Mouse (Mus musculus) embryonic facial prominence, embryonic 12.5 days (tissue): ENCODE results near the gene Pigx. TPM values are rescaled to one million over a fixed set of nuclear protein-coding genes. Genes with fewer than 3 reads are reported as not detected.

ENCODE experiments used
- ATAC-seq: fragments of 200-750 bp; cut with Nextera tagmentation; 2 replicates; pipeline ENCODE4 v1.8.0; 2017; ENCODE audit not compliant: insufficient number of reproducible peaks, insufficient read depth, low FRiP score, low TSS enrichment
- H3K27ac ChIP-seq: fragments of 300-500 bp; sonication (generic); 2 replicates; pipeline ENCODE4 v1.5.1; 2016; ENCODE audit warnings: mild to moderate bottlenecking
- H3K27me3 ChIP-seq: fragments of 300-500 bp; sonication (generic); 2 replicates; pipeline ENCODE4 v1.6.1; 2016; ENCODE audit warnings: mild to moderate bottlenecking, moderate library complexity
- H3K36me3 ChIP-seq: fragments of 300-500 bp; sonication (generic); 2 replicates; pipeline ENCODE4 v1.6.1; 2016; ENCODE audit warnings: mild to moderate bottlenecking
- H3K4me1 ChIP-seq: fragments of 300-500 bp; sonication (generic); 2 replicates; pipeline ENCODE4 v1.6.1; 2016
- H3K4me2 ChIP-seq: fragments of 300-500 bp; sonication (generic); replicated peaks from 2 replicates; pipeline ENCODE4 v1.6.1; 2016; ENCODE audit warnings: mild to moderate bottlenecking, moderate library complexity
- H3K4me3 ChIP-seq: fragments of 300-500 bp; sonication (generic); 2 replicates; pipeline ENCODE4 v1.5.1; 2016; ENCODE audit warnings: mild to moderate bottlenecking
- H3K9ac ChIP-seq: fragments of 300-500 bp; sonication (generic); 2 replicates; pipeline ENCODE4 v1.6.1; 2016; ENCODE audit warnings: mild to moderate bottlenecking, moderate library complexity
- H3K9me3 ChIP-seq: fragments of 300-500 bp; sonication (generic); 2 replicates; pipeline ENCODE4 v1.6.1; 2016; ENCODE audit warnings: mild to moderate bottlenecking, moderate library complexity
- WGBS: fragments of 180-500 bp; shearing (Covaris S2); methylation state at CpG from one replicate; pipeline ENCODE4 v1.1.7; 2016; 5-methylcytosine and 5-hydroxymethylcytosine counted together
- polyA plus RNA-seq: library from polyadenylated mRNA; unstranded; fragments of >200 nt; fragmentation: Nextera tagmentation; extraction: Ambion mirVana; gene quantifications from 2 replicates; pipeline ENCODE4 v1.2.1, GENCODE M21; 2016

Pigx gene
- 138 and 141 TPM in 2 replicates for polyA plus RNA-seq

DNA sequence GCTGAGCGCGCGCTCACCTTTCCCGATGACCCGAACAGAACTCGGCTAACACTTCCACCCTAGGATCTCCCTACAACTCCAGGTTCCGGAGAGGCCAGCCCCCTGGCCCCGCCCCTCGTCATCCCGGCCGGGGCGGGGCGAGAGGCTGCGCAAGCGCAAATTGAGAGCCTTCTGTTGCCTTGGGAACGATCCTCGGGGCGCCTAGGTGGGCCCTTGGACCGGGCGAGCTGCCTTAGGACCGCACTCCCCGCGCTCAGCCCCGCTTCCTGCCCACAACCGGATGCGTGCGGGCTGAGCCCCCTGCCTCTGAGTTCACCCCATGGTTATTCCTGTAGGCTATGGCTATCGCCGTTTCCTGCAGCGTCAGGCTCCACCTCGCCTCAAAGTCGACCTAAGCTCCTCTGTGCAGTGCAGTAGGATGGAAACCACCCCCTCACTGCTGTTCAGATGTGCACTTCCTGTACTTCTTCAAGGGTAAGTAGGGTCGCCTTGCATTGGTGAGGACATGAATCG is at the start of gene Pigx, which contains the start of gene Cep19:
TSS of gene Pigx (minus strand) at position 103 of the 513 bp plus-strand sequence.
TSS of gene Cep19 (plus strand) at position 163 of the 513 bp plus-strand sequence.
- peak; percentile 95 for ATAC-seq
- peak within 1 kb of the TSS; percentile 69 for H3K4me2 ChIP-seq
- H3K27ac ChIP-seq: peak within 1 kb of the TSS; percentile 76
- peak within 1 kb of the TSS; percentile 95 for H3K9ac ChIP-seq
- H3K9me3 ChIP-seq: no peaks in the 10 kb centered on the region
- under 1% methylated on average over 34 of the region's 34 CpGs for WGBS
- H3K36me3 ChIP-seq: peaks cover 25% of the 10 kb centered on the region
- H3K4me1 ChIP-seq: peaks cover 11% of the 10 kb centered on the region
- no peaks in the 10 kb centered on the region for H3K27me3 ChIP-seq
- peak within 1 kb of the TSS; percentile 92 for H3K4me3 ChIP-seq

DNA sequence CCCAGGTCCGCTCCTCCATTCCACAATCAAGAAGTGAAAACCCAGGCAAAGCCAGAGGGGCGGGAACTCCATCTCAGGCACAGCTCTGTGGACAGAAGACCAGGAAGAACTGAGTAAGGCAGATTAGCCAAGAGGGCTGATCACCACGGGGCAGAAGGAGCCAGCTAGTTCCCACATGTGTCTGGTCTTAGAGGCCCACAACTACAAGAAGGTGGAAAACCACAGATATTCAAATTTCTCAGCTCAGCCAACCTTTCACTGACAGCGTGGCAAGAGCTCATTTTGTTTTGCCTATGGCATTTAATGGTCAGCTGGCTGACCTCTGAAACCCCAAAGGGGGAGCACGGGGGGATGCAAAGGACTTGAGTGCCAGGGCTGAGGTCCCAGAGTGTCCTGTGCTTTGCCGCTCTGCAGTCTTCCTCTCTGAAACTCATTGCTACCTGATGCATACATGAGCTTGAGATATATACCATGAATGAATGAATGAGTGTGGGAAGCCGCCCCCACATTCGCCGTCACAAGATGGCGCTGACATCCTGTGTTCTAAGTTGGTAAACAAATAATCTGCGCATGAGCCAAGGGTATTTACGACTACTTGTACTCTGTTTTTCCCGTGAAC is 48.2 kb upstream of the Pigx start:
- H3K4me3 ChIP-seq: no peak overlapping the region
- peak overlapping the region; percentile 1; the same call in 1 of the 2 replicates for H3K4me2 ChIP-seq
- WGBS: 54% methylated on average over 12 of the region's 13 CpGs
- no peaks in the 10 kb centered on the region for H3K27me3 ChIP-seq
- H3K36me3 ChIP-seq: 0 out of 2 replicates have a peak, but pooled peaks cover 20% of the 10 kb centered on the region
- 0 out of 2 replicates have a peak, but pooled peaks cover 3% of the 10 kb centered on the region for H3K4me1 ChIP-seq
- no peak for ATAC-seq
- no peak overlapping the region for H3K9ac ChIP-seq
- H3K9me3 ChIP-seq: 0 out of 2 replicates have a peak, but pooled peaks cover 7% of the 10 kb centered on the region
- H3K27ac ChIP-seq: no peak overlapping the region

DNA sequence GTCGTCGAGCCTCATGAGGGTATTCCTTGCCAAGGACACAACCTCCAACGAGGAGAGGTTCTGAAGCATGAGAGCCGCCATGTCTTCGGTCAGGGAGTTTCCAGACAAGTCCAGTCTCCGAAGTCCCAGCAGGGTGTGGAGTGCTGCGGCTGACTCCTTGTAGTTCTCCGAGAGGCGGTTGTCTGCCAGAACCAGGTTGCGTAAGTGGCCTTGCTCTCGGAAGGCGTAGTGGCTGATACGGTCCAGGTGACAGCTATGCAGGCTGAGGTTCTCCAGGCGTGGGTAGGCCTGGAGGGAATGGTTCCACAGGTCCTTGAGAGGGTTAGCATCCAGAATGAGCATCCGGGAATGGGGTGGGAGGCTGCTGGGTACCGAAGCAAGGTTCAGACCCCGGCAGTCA is 45.1 kb upstream of the Pigx start:
- no peak overlapping the region for H3K4me3 ChIP-seq
- 0 out of 2 replicates have a peak, but pooled peaks cover 20% of the 10 kb centered on the region for H3K36me3 ChIP-seq
- H3K27ac ChIP-seq: no peak overlapping the region
- H3K27me3 ChIP-seq: no peaks in the 10 kb centered on the region
- 0 out of 2 replicates have a peak, but pooled peaks cover 7% of the 10 kb centered on the region for H3K9me3 ChIP-seq
- no peak for ATAC-seq
- 92% methylated on average over 17 of the region's 17 CpGs for WGBS
- H3K4me1 ChIP-seq: 0 out of 2 replicates have a peak, but pooled peaks cover 3% of the 10 kb centered on the region
- H3K4me2 ChIP-seq: no peak overlapping the region
- H3K9ac ChIP-seq: no peak overlapping the region

DNA sequence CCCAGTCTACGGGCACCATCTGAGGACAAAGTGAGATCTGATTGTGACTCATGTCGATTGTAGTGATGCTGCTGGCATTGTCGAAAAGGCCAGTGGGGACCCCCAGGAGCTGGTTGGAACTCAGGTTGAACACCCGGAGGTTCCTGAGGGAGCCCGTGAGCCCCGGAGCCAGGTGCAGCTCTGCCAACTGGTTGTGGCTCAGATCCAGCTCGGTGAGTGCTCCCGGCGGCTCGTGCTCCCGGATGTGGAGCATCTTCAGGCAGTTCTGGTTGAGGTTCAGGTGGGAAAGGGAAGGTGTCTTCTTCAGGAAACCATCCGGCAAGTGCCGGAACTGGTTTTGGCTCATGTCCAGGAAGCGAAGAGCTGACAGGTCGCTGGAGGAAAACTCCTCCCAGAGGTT is 44.2 kb upstream of the Pigx start:
- Histone ChIP-seq H3K27ac (no peak overlapping the region), H3K4me3 (no peak overlapping the region), H3K9me3 (0 out of 2 replicates have a peak, but pooled peaks cover 7% of the 10 kb centered on the region), H3K4me1 (0 out of 2 replicates have a peak, but pooled peaks cover 3% of the 10 kb centered on the region), H3K9ac (no peak overlapping the region), H3K4me2 (no peak overlapping the region), H3K27me3 (no peaks in the 10 kb centered on the region), H3K36me3 (0 out of 2 replicates have a peak, but pooled peaks cover 20% of the 10 kb centered on the region)
- no peak for ATAC-seq
- 93% methylated on average over 15 of the region's 15 CpGs for WGBS

DNA sequence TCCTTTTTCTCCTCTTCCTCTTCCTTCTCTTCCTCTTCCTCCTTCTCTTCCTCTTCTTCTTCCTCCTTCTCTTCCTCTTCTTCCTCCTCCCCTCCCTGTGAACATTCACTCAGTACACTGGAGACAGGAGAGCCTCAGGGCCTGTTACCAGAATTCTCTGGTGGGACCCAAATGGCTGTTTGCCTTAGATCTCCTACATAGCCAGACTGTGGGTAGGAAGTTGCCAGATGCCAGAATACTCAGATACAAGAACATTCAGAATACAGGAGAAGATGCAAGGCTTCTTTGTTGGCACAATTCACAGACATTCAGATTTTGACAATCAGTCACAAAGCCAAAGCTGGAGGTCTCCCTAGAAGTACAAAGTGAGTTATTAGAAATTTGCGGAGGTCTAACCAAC is 39.4 kb upstream of the Pigx start:
- Histone ChIP-seq H3K36me3 (0 out of 2 replicates have a peak, but pooled peaks cover 12% of the 10 kb centered on the region), H3K4me1 (no peaks in the 10 kb centered on the region), H3K27ac (no peak overlapping the region), H3K4me3 (no peak overlapping the region), H3K4me2 (no peak overlapping the region), H3K27me3 (no peaks in the 10 kb centered on the region), H3K9me3 (0 out of 2 replicates have a peak, but pooled peaks cover 7% of the 10 kb centered on the region), H3K9ac (no peak overlapping the region)
- WGBS: 86% methylated on average over 1 of the region's 1 CpGs
- no peak for ATAC-seq

DNA sequence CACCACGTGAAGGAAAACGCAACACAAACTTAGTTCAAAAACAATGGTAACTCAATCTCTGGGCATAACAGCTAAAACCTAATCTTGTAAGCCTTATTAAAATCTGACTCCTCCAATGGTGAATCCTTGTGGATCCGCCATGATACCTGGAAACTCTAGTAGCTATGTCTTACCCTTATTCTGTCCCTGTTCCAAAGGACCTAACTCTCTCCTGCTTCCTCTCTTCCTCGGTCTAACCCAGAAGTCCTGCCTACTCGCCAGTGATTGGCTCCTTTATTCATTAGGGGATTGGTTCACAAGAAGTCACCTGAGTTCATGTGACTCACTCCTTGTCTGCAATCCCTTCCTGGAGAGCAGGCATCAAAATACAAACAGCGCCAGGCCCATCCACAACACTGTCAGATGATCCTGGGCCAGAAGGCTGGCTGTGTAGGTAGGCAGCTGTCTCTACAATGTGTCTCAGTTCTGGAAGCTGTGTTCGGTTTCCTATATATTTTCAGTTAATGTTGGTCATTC is 36.4 kb upstream of the Pigx start:
- H3K36me3 ChIP-seq: no peaks in the 10 kb centered on the region
- no peak overlapping the region for H3K4me2 ChIP-seq
- H3K9me3 ChIP-seq: no peaks in the 10 kb centered on the region
- 76% methylated on average over 7 of the region's 7 CpGs for WGBS
- H3K27me3 ChIP-seq: no peaks in the 10 kb centered on the region
- H3K4me3 ChIP-seq: no peak overlapping the region
- no peak overlapping the region for H3K9ac ChIP-seq
- ATAC-seq: no peak
- H3K4me1 ChIP-seq: no peaks in the 10 kb centered on the region
- no peak overlapping the region for H3K27ac ChIP-seq

DNA sequence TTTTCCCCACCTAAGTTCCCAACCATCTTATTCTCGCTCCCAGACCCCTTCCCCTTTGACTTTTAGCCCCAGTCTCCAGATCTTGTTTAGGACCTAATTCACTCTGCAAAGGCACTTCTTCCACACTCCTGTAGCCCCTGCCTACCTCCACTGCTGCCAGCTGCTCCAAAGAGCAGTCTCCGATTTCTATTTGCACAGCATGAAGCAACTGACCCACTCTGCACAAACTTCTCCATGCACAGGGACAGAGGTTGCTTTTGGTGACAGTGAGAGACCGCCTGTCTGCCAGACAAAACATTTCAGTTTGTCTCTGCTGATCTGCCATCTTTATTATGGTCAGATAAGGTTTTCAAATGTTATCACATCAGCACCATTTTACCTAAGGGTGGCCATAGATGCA is 33.6 kb upstream of the Pigx start:
- H3K4me3 ChIP-seq: no peak overlapping the region
- WGBS: 80% methylated on average over 3 of the region's 3 CpGs
- H3K27ac ChIP-seq: no peak overlapping the region
- H3K4me2 ChIP-seq: no peak overlapping the region
- H3K36me3 ChIP-seq: no peaks in the 10 kb centered on the region
- no peaks in the 10 kb centered on the region for H3K9me3 ChIP-seq
- H3K4me1 ChIP-seq: no peaks in the 10 kb centered on the region
- H3K27me3 ChIP-seq: no peaks in the 10 kb centered on the region
- ATAC-seq: no peak
- no peak overlapping the region for H3K9ac ChIP-seq

DNA sequence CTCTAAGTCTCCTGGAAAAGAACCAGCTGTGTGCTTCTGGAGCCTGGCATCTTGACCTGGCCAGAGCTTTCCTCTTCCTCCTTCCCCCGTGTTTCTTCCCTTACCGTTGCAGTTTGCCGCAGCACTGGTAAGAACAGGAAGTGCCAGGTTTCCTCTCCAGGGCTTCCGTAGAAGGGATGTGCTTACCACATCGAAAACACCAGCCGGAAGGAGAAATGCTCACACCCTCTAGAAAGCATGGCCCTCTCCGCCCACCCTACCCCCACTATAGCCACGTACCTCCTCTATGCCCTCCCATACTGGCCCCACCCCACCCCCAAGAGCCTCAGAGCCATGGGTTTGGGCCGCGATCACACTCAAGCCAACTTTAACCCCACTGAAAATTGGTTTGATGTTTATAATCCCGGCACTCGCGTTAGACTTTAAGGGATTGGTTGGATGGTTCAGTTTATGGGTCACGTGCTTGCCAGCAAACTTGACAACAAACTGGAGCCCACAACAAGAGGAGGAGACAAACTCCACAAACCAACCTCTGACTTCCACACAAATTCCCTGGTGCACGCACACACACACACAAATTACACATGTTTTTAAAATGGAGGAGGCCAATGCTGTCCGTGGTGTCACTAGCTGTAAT is 30.8 kb upstream of the Pigx start:
- no peaks in the 10 kb centered on the region for H3K36me3 ChIP-seq
- H3K4me3 ChIP-seq: no peak overlapping the region
- ATAC-seq: no peak
- H3K9me3 ChIP-seq: no peaks in the 10 kb centered on the region
- H3K4me1 ChIP-seq: no peaks in the 10 kb centered on the region
- H3K27me3 ChIP-seq: no peaks in the 10 kb centered on the region
- no peak overlapping the region for H3K27ac ChIP-seq
- H3K4me2 ChIP-seq: no peak overlapping the region
- WGBS: 68% methylated on average over 16 of the region's 16 CpGs
- H3K9ac ChIP-seq: no peak overlapping the region

DNA sequence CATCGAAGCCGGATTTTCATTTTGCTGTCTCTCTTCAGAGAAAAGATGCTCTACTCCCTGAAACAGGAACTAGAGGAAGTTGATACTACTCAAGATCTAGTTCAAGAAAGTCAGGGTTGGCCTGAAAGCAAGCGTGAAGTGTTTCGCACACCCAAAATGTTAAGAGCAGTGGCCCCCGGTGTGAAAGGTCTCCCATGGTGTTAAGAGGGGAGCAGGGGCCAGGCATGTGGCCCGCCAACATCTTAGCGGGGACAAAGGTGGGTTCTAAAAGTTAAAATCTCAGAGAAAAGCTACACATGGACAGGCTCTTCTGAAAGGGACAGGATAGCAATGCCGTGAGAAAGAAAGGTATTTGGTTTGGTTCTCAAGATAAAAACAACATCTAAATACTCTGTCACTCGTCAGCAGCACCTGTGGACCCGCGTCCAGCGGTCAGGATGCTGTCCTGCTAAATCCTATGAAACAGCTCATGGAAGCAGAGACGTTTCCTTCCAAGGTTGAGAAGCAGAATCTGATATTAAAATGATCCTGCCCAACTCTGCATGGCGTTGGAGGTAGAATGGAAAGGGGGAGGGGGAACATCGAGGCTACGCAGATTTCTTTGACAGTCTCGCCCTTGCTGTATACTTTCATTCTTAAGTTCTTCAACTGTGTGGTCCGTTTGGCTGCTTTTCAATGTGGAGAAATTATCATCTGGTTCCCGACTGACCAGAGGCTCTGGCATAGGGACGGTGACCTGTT is 30.1 kb upstream of the Pigx start:
- ATAC-seq: no peak
- H3K9me3 ChIP-seq: no peaks in the 10 kb centered on the region
- H3K4me2 ChIP-seq: no peak overlapping the region
- no peaks in the 10 kb centered on the region for H3K27me3 ChIP-seq
- no peak overlapping the region for H3K4me3 ChIP-seq
- H3K36me3 ChIP-seq: no peaks in the 10 kb centered on the region
- no peak overlapping the region for H3K9ac ChIP-seq
- WGBS: 79% methylated on average over 20 of the region's 20 CpGs
- no peaks in the 10 kb centered on the region for H3K4me1 ChIP-seq
- no peak overlapping the region for H3K27ac ChIP-seq

DNA sequence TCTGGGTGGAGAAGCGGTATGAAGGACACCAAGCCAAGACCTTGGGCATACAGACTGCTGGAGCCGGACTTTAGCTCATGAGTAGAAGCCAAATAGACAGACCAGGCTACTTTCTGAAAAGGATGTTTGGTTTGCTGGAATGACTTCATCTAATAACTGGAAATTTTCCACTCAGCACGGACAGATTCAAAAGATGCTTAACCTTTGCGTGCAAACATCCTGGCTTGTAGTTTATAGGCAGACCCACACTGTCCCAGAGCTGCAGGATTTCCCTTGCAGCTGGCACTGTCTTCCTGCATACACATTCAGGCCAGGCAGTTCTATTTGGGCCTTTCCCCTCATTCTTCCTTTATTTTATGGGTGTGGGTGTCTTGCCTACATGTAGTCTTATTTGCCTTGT is 27.5 kb upstream of the Pigx start:
- no peak overlapping the region for H3K9ac ChIP-seq
- H3K4me3 ChIP-seq: no peak overlapping the region
- H3K27ac ChIP-seq: 0 out of 2 replicates have a peak overlapping the region, but pooled peaks have one; percentile 17
- WGBS: 87% methylated on average over 4 of the region's 4 CpGs
- no peaks in the 10 kb centered on the region for H3K36me3 ChIP-seq
- no peak for ATAC-seq
- H3K4me1 ChIP-seq: no peaks in the 10 kb centered on the region
- H3K9me3 ChIP-seq: no peaks in the 10 kb centered on the region
- H3K4me2 ChIP-seq: no peak overlapping the region
- no peaks in the 10 kb centered on the region for H3K27me3 ChIP-seq

DNA sequence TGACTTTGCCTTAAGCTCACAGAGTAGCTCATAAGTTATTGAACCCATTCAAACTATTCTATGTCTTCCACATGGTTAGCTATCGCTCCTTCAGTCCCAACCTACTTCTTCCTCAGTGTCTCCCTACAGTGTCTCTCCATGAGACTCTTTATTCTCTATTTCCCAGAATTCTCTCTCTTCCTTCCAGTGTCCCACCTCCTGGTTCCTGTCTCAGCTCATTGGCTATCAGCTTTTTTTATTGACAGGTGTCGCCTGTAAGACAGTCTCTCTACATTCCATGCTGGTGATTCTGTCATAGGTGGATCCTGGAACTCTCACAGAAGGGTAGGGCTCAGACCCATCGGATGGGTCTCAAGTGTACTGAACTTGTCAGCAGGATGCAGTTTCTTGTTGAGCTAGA is 25.8 kb upstream of the Pigx start:
- no peak for ATAC-seq
- Histone ChIP-seq H3K4me3 (no peak overlapping the region), H3K9ac (no peak overlapping the region), H3K9me3 (no peaks in the 10 kb centered on the region), H3K4me2 (no peak overlapping the region), H3K36me3 (no peaks in the 10 kb centered on the region), H3K27me3 (no peaks in the 10 kb centered on the region), H3K4me1 (no peaks in the 10 kb centered on the region), H3K27ac (no peak overlapping the region)
- WGBS: 93% methylated on average over 3 of the region's 3 CpGs
